Comparison of ENCODE assay signal across 7 mouse cellular contexts in genomic region chr13:71962661-71963355, GRCm38 (mm10). TPM values are rescaled to one million over a fixed set of nuclear protein-coding genes. Genes with fewer than 3 reads are reported as not detected.
A peak's percentile ranks its signal among the peaks of the same experiment; 100 is the strongest.
DNase-seq lines count a peak whose midpoint lies in the region; ATAC-seq and TF ChIP-seq lines count a peak whose summit lies in the region.

No protein-coding gene starts in this region.

- no peaks in the 10 kb centered on the region for H3K36me3 ChIP-seq in forebrain, postnatal 0 days (ENCODE audit: insufficient read depth)
- no peaks in the 10 kb centered on the region for H3K36me3 ChIP-seq in limb, embryonic 14.5 days (ENCODE audit: control insufficient read depth, insufficient read depth, low read length)
- H3K36me3 ChIP-seq in stomach, embryonic 15.5 days: no peaks in the 10 kb centered on the region
- no peaks in the 10 kb centered on the region for H3K36me3 ChIP-seq in thymus, adult 2 months (ENCODE audit: control insufficient read depth, insufficient read depth, low read length)

- peak overlapping the region; percentile 54 for H3K4me2 ChIP-seq in forebrain, postnatal 0 days (ENCODE audit: low read depth)
- peak overlapping the region; percentile 77 for H3K4me2 ChIP-seq in limb, embryonic 14.5 days (replicated peaks; ENCODE audit: low read depth, low read length, severe bottlenecking)
- peak overlapping the region; percentile 82 for H3K4me2 ChIP-seq in stomach, embryonic 15.5 days

- under 1% methylated on average over 55 of the region's 55 CpGs for WGBS in forebrain, postnatal 0 days
- WGBS in limb, embryonic 14.5 days: 1% methylated on average over 54 of the region's 55 CpGs
- WGBS in stomach, embryonic 15.5 days: 2% methylated on average over 51 of the region's 55 CpGs
- 6% methylated on average over 55 of the region's 55 CpGs for WGBS in thymus, adult 2 months

- TF ChIP-seq POLR2A in limb, embryonic 14.5 days (IDR thresholded peaks at IDR 0.05; ENCODE audit: borderline replicate concordance, extremely low read depth, insufficient read depth, insufficient read length): no peak
- no peak for TF ChIP-seq POLR2A in thymus, adult 2 months (IDR thresholded peaks at IDR 0.05; ENCODE audit: control insufficient read depth, extremely low read depth, insufficient read depth, low read length, poor library complexity)

- no peaks in the 10 kb centered on the region for H3K9me3 ChIP-seq in forebrain, postnatal 0 days (ENCODE audit: low read length)
- H3K9me3 ChIP-seq in limb, embryonic 14.5 days (ENCODE audit: control insufficient read depth, low read length): no peaks in the 10 kb centered on the region
- H3K9me3 ChIP-seq in stomach, embryonic 15.5 days: no peaks in the 10 kb centered on the region

- no peak overlapping the region for H3K9ac ChIP-seq in forebrain, postnatal 0 days
- H3K9ac ChIP-seq in limb, embryonic 14.5 days (ENCODE audit: low read depth, low read length, severe bottlenecking): peak overlapping the region; percentile 81
- no peak overlapping the region for H3K9ac ChIP-seq in stomach, embryonic 15.5 days

- 0 out of 2 replicates have a peak, but pooled peaks have one; percentile 3 for ATAC-seq in forebrain, postnatal 0 days
- ATAC-seq in limb, embryonic 14.5 days (ENCODE audit: low FRiP score, low read depth): no peak
- no peak for ATAC-seq in stomach, embryonic 15.5 days (ENCODE audit: insufficient read depth, low FRiP score, low read depth)

- peaks cover 87% of the 10 kb centered on the region for H3K27me3 ChIP-seq in forebrain, postnatal 0 days (ENCODE audit: insufficient read depth, low read length)
- H3K27me3 ChIP-seq in limb, embryonic 14.5 days (ENCODE audit: control insufficient read depth, insufficient read depth, low read length): peaks cover 90% of the 10 kb centered on the region
- peaks cover 90% of the 10 kb centered on the region for H3K27me3 ChIP-seq in stomach, embryonic 15.5 days (replicated peaks)
- peaks cover 14% of the 10 kb centered on the region; the same call in 1 of the 2 replicates for H3K27me3 ChIP-seq in thymus, adult 2 months (ENCODE audit: control insufficient read depth, insufficient read depth, low read length)

- TF ChIP-seq CTCF in forebrain, postnatal 0 days (IDR thresholded peaks at IDR 0.05; ENCODE audit: low read depth): no peak
- TF ChIP-seq CTCF in thymus, adult 2 months (IDR thresholded peaks at IDR 0.05; ENCODE audit: borderline replicate concordance, control insufficient read depth, extremely low read depth, insufficient read depth, low read length, poor library complexity): no peak

- peak overlapping the region; percentile 35 for H3K4me3 ChIP-seq in forebrain, postnatal 0 days (ENCODE audit: low read depth, low read length)
- H3K4me3 ChIP-seq in limb, embryonic 14.5 days (replicated peaks; ENCODE audit: low read length): peak overlapping the region; percentile 62
- peak overlapping the region; percentile 41 for H3K4me3 ChIP-seq in stomach, embryonic 15.5 days (replicated peaks)
- no peak overlapping the region for H3K4me3 ChIP-seq in thymus, adult 2 months (ENCODE audit: control insufficient read depth, insufficient read depth, low read length)

- peak; percentile 13 for DNase-seq in testis, postnatal 14 days (ENCODE audit: low spot score)
- no peak for DNase-seq in testis, postnatal 10 days (ENCODE audit: low spot score)
- DNase-seq in forebrain, postnatal 0 days: no peak
- DNase-seq in limb, embryonic 14.5 days (ENCODE audit: low spot score): peak; percentile 33
- DNase-seq in frontal cortex, adult 2 months (ENCODE audit: extremely low spot score in 1 of 2, low spot score in 1 of 2): no peak
- DNase-seq in thymus, adult 2 months: no peak

- H3K27ac ChIP-seq in forebrain, postnatal 0 days (ENCODE audit: low read depth, low read length): no peak overlapping the region
- peak overlapping the region; percentile 75; the same call in 1 of the 2 replicates for H3K27ac ChIP-seq in limb, embryonic 14.5 days (replicated peaks; ENCODE audit: low read depth, low read length)
- no peak overlapping the region for H3K27ac ChIP-seq in stomach, embryonic 15.5 days
- H3K27ac ChIP-seq in thymus, adult 2 months (ENCODE audit: control insufficient read depth, insufficient read depth, low read length): no peak overlapping the region

- no peaks in the 10 kb centered on the region for H3K4me1 ChIP-seq in forebrain, postnatal 0 days (ENCODE audit: insufficient read depth)
- peaks cover 11% of the 10 kb centered on the region for H3K4me1 ChIP-seq in limb, embryonic 14.5 days (ENCODE audit: control insufficient read depth, insufficient read depth, low read length)
- peaks cover 27% of the 10 kb centered on the region for H3K4me1 ChIP-seq in stomach, embryonic 15.5 days
- no peaks in the 10 kb centered on the region for H3K4me1 ChIP-seq in thymus, adult 2 months (replicated peaks; ENCODE audit: control insufficient read depth, insufficient read depth, low read length)

RNA-seq across cellular contexts. Expression of gene Irx1, which starts 0.7 kb away (rescaled TPM):
- total RNA-seq in forebrain, postnatal 0 days (2014; rRNA removed): 4.8 and 6.5 TPM in 2 replicates
- polyA plus RNA-seq in forebrain, postnatal 0 days (2015; fragmentation: Nextera tagmentation; extraction: Ambion mirVana): 0.87 and 0.96 TPM in 2 replicates
- polyA plus RNA-seq in limb, embryonic 14.5 days (2012; rRNA removed): 73.6 and 83.2 TPM in 2 replicates
- polyA plus RNA-seq in limb, embryonic 14.5 days (2014; fragmentation: Nextera tagmentation; extraction: Ambion mirVana): 7.2 and 7.4 TPM in 2 replicates
- polyA plus RNA-seq in stomach, embryonic 15.5 days (2015; fragmentation: Nextera tagmentation; extraction: Ambion mirVana): 0.26 and 0.41 TPM in 2 replicates
- 0.96 and 1.1 TPM in 2 replicates for polyA plus RNA-seq in frontal cortex, adult 2 months (2012; rRNA removed)
- 0.80 and 0.94 TPM in 2 replicates for polyA plus RNA-seq in thymus, adult 2 months (2012; rRNA removed)

Comparison
In these comparisons a context has a peak if more than half of its experiments do, and no peak if none do; other contexts are left out.
1. DNase-seq: peak in testis, postnatal 14 days (single experiment) and limb, embryonic 14.5 days (single experiment); none in testis, postnatal 10 days (single experiment), forebrain, postnatal 0 days (single experiment), frontal cortex, adult 2 months (0 of 2) and thymus, adult 2 months (single experiment).
2. Peak in every context shown above with its lines, with median percentiles within 50 percentile points of each other: H3K4me2 ChIP-seq.